Mouse (Mus musculus): ENCODE data around the gene Olfr218. TPM values are rescaled to one million over a fixed set of nuclear protein-coding genes. Genes with fewer than 3 reads are reported as not detected.
"Not testable (repeated sequence)": the region's sequence is repeated elsewhere in the genome, so short reads cannot be mapped to it uniquely, and the experiment has no call there.

Gene Olfr218
- not detected in 2 replicates for polyA plus RNA-seq (2015; fragmentation: Nextera tagmentation; extraction: Ambion mirVana)

DNA sequence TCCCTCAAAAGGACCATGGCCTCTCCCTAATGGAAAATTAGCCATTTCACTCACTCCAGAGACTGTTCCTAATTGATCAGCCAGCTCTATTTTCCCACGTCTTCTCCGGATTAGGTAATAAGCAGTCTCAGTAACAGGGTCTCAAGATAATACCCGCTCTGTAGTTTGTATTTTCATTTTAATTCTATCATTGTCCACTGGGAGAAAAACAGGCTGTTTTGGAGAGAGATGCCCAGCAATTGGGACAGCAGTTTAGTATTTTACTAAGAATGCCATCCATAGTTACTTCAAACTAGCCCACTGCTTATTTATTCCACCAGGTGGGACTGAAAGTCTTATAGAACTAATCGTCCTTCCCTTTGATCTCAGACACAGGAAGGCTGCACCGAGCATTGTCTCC, at the start of gene Olfr218:
Gene Olfr218 (plus strand): TSS at position 301 of the 400 bp plus-strand sequence.
- Histone ChIP-seq H3K9ac (replicated peaks) (no peak within 1 kb of the TSS), H3K9me3 (replicated peaks) (no peaks in the 10 kb centered on the region), H3K36me3 (no peaks in the 10 kb centered on the region), H3K27ac (replicated peaks) (no peak within 1 kb of the TSS), H3K4me1 (no peaks in the 10 kb centered on the region), H3K4me3 (replicated peaks) (no peak within 1 kb of the TSS), H3K4me2 (no peak within 1 kb of the TSS), H3K27me3 (replicated peaks) (no peaks in the 10 kb centered on the region)
- ATAC-seq (ENCODE audit: low FRiP score) = no peak
- WGBS = 73% methylated on average over 5 of the region's 5 CpGs

GRCm38 (mm10) chr1:173174154-173174842, 23.3 kb upstream of the Olfr218 start:
- Histone ChIP-seq H3K36me3 (no peaks in the 10 kb centered on the region), H3K4me2 (no peak overlapping the region)

DNA sequence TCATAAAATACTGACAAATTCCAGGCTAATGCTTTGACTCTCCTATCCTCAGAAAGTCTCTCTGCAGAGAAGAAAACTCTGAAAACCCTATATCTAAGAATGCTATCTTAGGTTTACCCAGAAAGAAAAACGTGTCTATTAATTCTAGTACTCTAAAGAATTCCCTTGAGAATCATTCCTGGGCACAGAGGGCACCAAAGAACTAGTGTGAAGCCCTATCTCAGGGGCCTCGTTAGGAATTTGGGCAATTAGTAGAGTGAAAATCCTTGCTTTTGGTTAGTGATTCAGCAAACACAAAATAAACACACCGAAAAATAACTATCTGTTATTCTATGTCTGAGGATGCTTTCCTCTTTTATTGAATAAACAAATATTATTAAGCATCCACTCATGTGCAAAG, 7.1 kb upstream of the Olfr218 start, which contains the start of gene Olfr1406:
Gene Olfr1406 (minus strand): TSS at position 101 of the 400 bp plus-strand sequence.
- no peak within 1 kb of the TSS for H3K4me2 ChIP-seq
- WGBS = 70% methylated on average over 3 of the region's 3 CpGs
- no peak within 1 kb of the TSS for H3K9ac ChIP-seq (replicated peaks)
- no peaks in the 10 kb centered on the region for H3K4me1 ChIP-seq
- H3K36me3 ChIP-seq = no peaks in the 10 kb centered on the region
- H3K4me3 ChIP-seq (replicated peaks) = no peak within 1 kb of the TSS
- no peaks in the 10 kb centered on the region for H3K9me3 ChIP-seq (replicated peaks)
- no peaks in the 10 kb centered on the region for H3K27me3 ChIP-seq (replicated peaks)
- no peak within 1 kb of the TSS for H3K27ac ChIP-seq (replicated peaks)
- no peak for ATAC-seq (ENCODE audit: low FRiP score)

More at GRCm38 (mm10) chr1:173174154-173174842, 23.3 kb upstream of the Olfr218 start:
- Histone ChIP-seq H3K4me3 (replicated peaks) (no peak overlapping the region), H3K4me1 (no peaks in the 10 kb centered on the region), H3K27me3 (replicated peaks) (no peaks in the 10 kb centered on the region), H3K9ac (replicated peaks) (no peak overlapping the region), H3K9me3 (replicated peaks) (no peaks in the 10 kb centered on the region), H3K27ac (replicated peaks) (no peak overlapping the region)
- no peak for ATAC-seq (ENCODE audit: low FRiP score)

GRCm38 (mm10) chr1:173192059-173192458, 5.5 kb upstream of the Olfr218 start:
- Histone ChIP-seq H3K9me3 (replicated peaks) (no peaks in the 10 kb centered on the region), H3K4me3 (replicated peaks) (no peak overlapping the region), H3K9ac (replicated peaks) (no peak overlapping the region), H3K36me3 (no peaks in the 10 kb centered on the region), H3K4me1 (no peaks in the 10 kb centered on the region), H3K4me2 (no peak overlapping the region), H3K27ac (replicated peaks) (no peak overlapping the region), H3K27me3 (replicated peaks) (no peaks in the 10 kb centered on the region)
- ATAC-seq (ENCODE audit: low FRiP score) = no peak
- WGBS = 85% methylated on average over 3 of the region's 3 CpGs

GRCm38 (mm10) chr1:173196359-173196758, 1.2 kb upstream of the Olfr218 start:
- no peak for ATAC-seq (ENCODE audit: low FRiP score)
- Histone ChIP-seq H3K27me3 (replicated peaks) (no peaks in the 10 kb centered on the region), H3K4me3 (replicated peaks) (no peak overlapping the region), H3K27ac (replicated peaks) (no peak overlapping the region), H3K4me1 (no peaks in the 10 kb centered on the region), H3K4me2 (no peak overlapping the region), H3K9ac (replicated peaks) (no peak overlapping the region), H3K36me3 (no peaks in the 10 kb centered on the region), H3K9me3 (replicated peaks) (no peaks in the 10 kb centered on the region)
- 87% methylated on average over 2 of the region's 2 CpGs for WGBS

DNA sequence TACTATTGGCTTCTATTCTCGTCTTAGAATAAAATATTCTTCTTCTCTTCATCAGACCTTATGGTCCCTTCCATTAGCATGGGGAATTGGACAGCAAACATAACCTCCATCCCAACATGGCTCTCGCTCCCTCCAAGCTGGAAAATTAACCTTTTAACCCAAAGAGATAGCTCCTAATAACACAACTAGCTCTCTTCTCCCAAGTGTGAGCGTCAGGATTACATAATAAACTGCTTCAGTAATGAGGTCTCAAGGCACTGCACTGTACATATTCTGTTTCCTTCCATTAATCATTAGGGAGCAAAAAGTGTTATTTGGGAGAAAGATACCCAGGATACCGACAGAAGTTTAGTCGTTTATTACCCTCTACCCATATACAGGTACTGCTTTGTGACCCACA, 14.5 kb downstream of the Olfr218 start, which contains the start of gene Olfr1404:
Gene Olfr1404 (plus strand): TSS at position 301 of the 400 bp plus-strand sequence.
- H3K9ac ChIP-seq (replicated peaks) = no peak within 1 kb of the TSS
- H3K9me3 ChIP-seq (replicated peaks) = no peaks in the 10 kb centered on the region
- no peaks in the 10 kb centered on the region for H3K27me3 ChIP-seq (replicated peaks)
- H3K4me2 ChIP-seq = no peak within 1 kb of the TSS
- H3K4me1 ChIP-seq = no peaks in the 10 kb centered on the region
- H3K36me3 ChIP-seq = no peaks in the 10 kb centered on the region
- 85% methylated on average over 5 of the region's 5 CpGs for WGBS
- no peak for ATAC-seq (ENCODE audit: low FRiP score)
- H3K4me3 ChIP-seq (replicated peaks) = no peak within 1 kb of the TSS
- H3K27ac ChIP-seq (replicated peaks) = no peak within 1 kb of the TSS

GRCm38 (mm10) chr1:173216481-173216880, 18.9 kb downstream of the Olfr218 start:
- Histone ChIP-seq H3K9me3 (replicated peaks) (no peaks in the 10 kb centered on the region), H3K4me3 (replicated peaks) (no peak overlapping the region), H3K4me2 (no peak overlapping the region), H3K4me1 (no peaks in the 10 kb centered on the region), H3K9ac (replicated peaks) (no peak overlapping the region), H3K27ac (replicated peaks) (no peak overlapping the region), H3K36me3 (no peaks in the 10 kb centered on the region), H3K27me3 (replicated peaks) (no peaks in the 10 kb centered on the region)
- ATAC-seq (ENCODE audit: low FRiP score) = no peak
- WGBS = 92% methylated on average over 3 of the region's 3 CpGs

- Histone ChIP-seq H3K9ac (replicated peaks) (no peak within 1 kb of the TSS), H3K9me3 (replicated peaks) (no peaks in the 10 kb centered on the region), H3K4me3 (replicated peaks) (no peak within 1 kb of the TSS), H3K27me3 (replicated peaks) (no peaks in the 10 kb centered on the region), H3K36me3 (no peaks in the 10 kb centered on the region), H3K27ac (replicated peaks) (no peak within 1 kb of the TSS), H3K4me1 (no peaks in the 10 kb centered on the region), H3K4me2 (no peak within 1 kb of the TSS)
- WGBS = 84% methylated on average over 2 of the region's 2 CpGs
- ATAC-seq (ENCODE audit: low FRiP score) = no peak
These were observed 29.5 kb downstream of the Olfr218 start, which contains the start of gene Fcer1a for GRCm38 (mm10) chr1:173227081-173227480. TSS of gene Fcer1a (minus strand) at chr1:173227214.

DNA sequence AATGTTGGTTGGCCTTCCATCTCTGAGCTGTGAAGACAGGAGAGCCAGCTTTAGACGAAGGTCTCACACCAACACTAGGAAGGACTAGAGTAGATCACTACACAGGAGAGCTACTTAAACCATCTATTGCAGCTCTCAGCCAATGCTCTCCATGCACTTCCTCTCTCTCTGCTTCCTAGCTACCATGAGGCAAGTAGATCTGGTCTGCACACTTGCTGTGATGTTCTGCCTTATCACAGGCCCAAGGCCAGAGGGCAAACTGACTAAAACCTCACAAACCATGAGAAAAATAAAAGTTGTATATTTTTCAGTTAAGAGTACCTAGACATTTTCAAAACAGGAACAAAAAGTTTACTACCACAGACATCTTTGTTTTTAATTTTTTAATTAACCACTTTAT, 39.4 kb downstream of the Olfr218 start:
- ATAC-seq (ENCODE audit: low FRiP score); H3K36me3 ChIP-seq; H3K9me3 ChIP-seq (replicated peaks); H3K4me3 ChIP-seq (replicated peaks); H3K27me3 ChIP-seq (replicated peaks); H3K4me1 ChIP-seq; H3K27ac ChIP-seq (replicated peaks); H3K4me2 ChIP-seq; H3K9ac ChIP-seq (replicated peaks): not testable (repeated sequence)
- 76% methylated on average over 1 of the region's 1 CpGs for WGBS

GRCm38 (mm10) chr1:173249888-173250287, 52.3 kb downstream of the Olfr218 start:
- Histone ChIP-seq H3K4me2 (no peak overlapping the region), H3K27me3 (replicated peaks) (no peaks in the 10 kb centered on the region), H3K4me1 (no peaks in the 10 kb centered on the region), H3K36me3 (no peaks in the 10 kb centered on the region), H3K27ac (replicated peaks) (no peak overlapping the region), H3K9ac (replicated peaks) (no peak overlapping the region), H3K4me3 (replicated peaks) (no peak overlapping the region), H3K9me3 (replicated peaks) (no peaks in the 10 kb centered on the region)
- WGBS = 91% methylated on average over 3 of the region's 3 CpGs
- ATAC-seq (ENCODE audit: low FRiP score) = no peak
